Mouse (Mus musculus) stomach, embryonic 16.5 days (tissue): Measurements from ENCODE around the gene Hps6. TPM values are rescaled to one million over a fixed set of nuclear protein-coding genes. Genes with fewer than 3 reads are reported as not detected.

Experiments used
- ATAC-seq: fragments of 200-750 bp; cut with Nextera tagmentation; 2 replicates; pipeline ENCODE4 v1.8.0; 2017; ENCODE audit warnings: moderate number of reproducible peaks, moderate TSS enrichment; ENCODE audit not compliant: insufficient read depth, low FRiP score
- H3K27ac ChIP-seq: fragments of 300-500 bp; sonication (generic); 2 replicates; pipeline ENCODE4 v1.5.1; 2014; ENCODE audit warnings: low read length
- H3K27me3 ChIP-seq: fragments of 300-500 bp; sonication (generic); 2 replicates; pipeline ENCODE4 v1.6.1; 2014; ENCODE audit warnings: low read length, control low read depth, mixed read lengths; ENCODE audit not compliant: control insufficient read depth, insufficient read depth
- H3K36me3 ChIP-seq: fragments of 300-500 bp; sonication (generic); 2 replicates; pipeline ENCODE4 v1.6.1; 2014; ENCODE audit warnings: low read length; ENCODE audit not compliant: control insufficient read depth, insufficient read depth
- H3K4me1 ChIP-seq: fragments of 300-500 bp; sonication (generic); 2 replicates; pipeline ENCODE4 v1.6.1; 2014; ENCODE audit warnings: low read length, control low read depth, mixed read lengths; ENCODE audit not compliant: control insufficient read depth, insufficient read depth
- H3K4me2 ChIP-seq: fragments of 300-500 bp; sonication (generic); 2 replicates; pipeline ENCODE4 v1.6.1; 2014; ENCODE audit warnings: low read depth, low read length, mixed read lengths
- H3K4me3 ChIP-seq: fragments of 300-500 bp; sonication (generic); replicated peaks from 2 replicates; pipeline ENCODE4 v1.5.1; 2014; ENCODE audit warnings: mild to moderate bottlenecking, low read length
- H3K9ac ChIP-seq: fragments of 300-500 bp; sonication (generic); 2 replicates; pipeline ENCODE4 v1.6.1; 2014; ENCODE audit warnings: low read length
- H3K9me3 ChIP-seq: fragments of 300-500 bp; sonication (generic); replicated peaks from 2 replicates; pipeline ENCODE4 v1.6.1; 2016; ENCODE audit warnings: low read length, control low read depth; ENCODE audit not compliant: control insufficient read depth
- WGBS: fragments of 180-500 bp; shearing (Covaris S2); extraction: QIAGEN DNeasy Blood & Tissue Kit; methylation state at CpG from one replicate; pipeline ENCODE4 v1.1.7; 2014; 5-methylcytosine and 5-hydroxymethylcytosine counted together
- polyA plus RNA-seq: library from polyadenylated mRNA; unstranded; fragments of >200 nt; fragmentation: Nextera tagmentation; extraction: Ambion mirVana; gene quantifications from 2 replicates; pipeline ENCODE4 v1.2.1, GENCODE M21; 2015

The Hps6 gene
- polyA plus RNA-seq, 1 experiment from 2014 or later: 8.5 TPM

- no peak for ATAC-seq
- no peak overlapping the region for H3K4me2 ChIP-seq
- no peak overlapping the region for H3K9ac ChIP-seq
- H3K9me3 ChIP-seq: no peaks in the 10 kb centered on the region
- no peak overlapping the region for H3K4me3 ChIP-seq
- peaks cover 34% of the 10 kb centered on the region for H3K36me3 ChIP-seq
- WGBS: 84% methylated on average over 13 of the region's 13 CpGs
- H3K27me3 ChIP-seq: no peaks in the 10 kb centered on the region
- H3K4me1 ChIP-seq: peaks cover 29% of the 10 kb centered on the region
- H3K27ac ChIP-seq: no peak overlapping the region
Observed at GRCm38 (mm10) chr19:46035971-46036370, 32.7 kb downstream of the Hps6 start.

- H3K4me1 ChIP-seq: peaks cover 36% of the 10 kb centered on the region
- H3K27me3 ChIP-seq: no peaks in the 10 kb centered on the region
- H3K36me3 ChIP-seq: peaks cover 31% of the 10 kb centered on the region
- H3K4me2 ChIP-seq: peak overlapping the region; percentile 92
- H3K4me3 ChIP-seq: peak overlapping the region; percentile 75
- peak overlapping the region; percentile 95 for H3K9ac ChIP-seq
- ATAC-seq: no peak
- WGBS: 63% methylated on average over 13 of the region's 13 CpGs
- H3K9me3 ChIP-seq: no peaks in the 10 kb centered on the region
- H3K27ac ChIP-seq: peak overlapping the region; percentile 89
Observed at GRCm38 (mm10) chr19:46036477-46037242, 33.4 kb downstream of the Hps6 start.

- peak; percentile 17 for ATAC-seq
- Histone ChIP-seq H3K9me3 (no peaks in the 10 kb centered on the region), H3K36me3 (peaks cover 27% of the 10 kb centered on the region), H3K27me3 (no peaks in the 10 kb centered on the region), H3K4me2 (peak overlapping the region; percentile 92), H3K4me1 (peaks cover 44% of the 10 kb centered on the region), H3K27ac (peak overlapping the region; percentile 89), H3K9ac (peak overlapping the region; percentile 95), H3K4me3 (peak overlapping the region; percentile 75)
- WGBS: 4% methylated on average over 6 of the region's 6 CpGs
Observed at GRCm38 (mm10) chr19:46037243-46037924, 34.1 kb downstream of the Hps6 start.

- Histone ChIP-seq H3K27ac (peak overlapping the region; percentile 89), H3K4me2 (peak overlapping the region; percentile 92), H3K9ac (peak overlapping the region; percentile 95), H3K4me3 (peak overlapping the region; percentile 75), H3K4me1 (peaks cover 52% of the 10 kb centered on the region), H3K27me3 (no peaks in the 10 kb centered on the region), H3K9me3 (no peaks in the 10 kb centered on the region), H3K36me3 (peaks cover 21% of the 10 kb centered on the region)
- no peak for ATAC-seq
- 3% methylated on average over 13 of the region's 13 CpGs for WGBS
Observed at GRCm38 (mm10) chr19:46037925-46038850, 34.9 kb downstream of the Hps6 start.

- 2% methylated on average over 14 of the region's 17 CpGs for WGBS
- H3K9ac ChIP-seq: peak overlapping the region; percentile 95
- peaks cover 58% of the 10 kb centered on the region for H3K4me1 ChIP-seq
- H3K9me3 ChIP-seq: no peaks in the 10 kb centered on the region
- peak overlapping the region; percentile 92 for H3K4me2 ChIP-seq
- ATAC-seq: no peak
- peak overlapping the region; percentile 89 for H3K27ac ChIP-seq
- peaks cover 14% of the 10 kb centered on the region for H3K36me3 ChIP-seq
- peak overlapping the region; percentile 75 for H3K4me3 ChIP-seq
- H3K27me3 ChIP-seq: no peaks in the 10 kb centered on the region
Observed at GRCm38 (mm10) chr19:46038851-46039260, 35.5 kb downstream of the Hps6 start.

- ATAC-seq: peak; percentile 85
- peaks cover 8% of the 10 kb centered on the region for H3K36me3 ChIP-seq
- peak overlapping the region; percentile 92 for H3K4me2 ChIP-seq
- under 1% methylated on average over 26 of the region's 30 CpGs for WGBS
- no peaks in the 10 kb centered on the region for H3K27me3 ChIP-seq
- peak overlapping the region; percentile 95 for H3K9ac ChIP-seq
- H3K4me3 ChIP-seq: peak overlapping the region; percentile 75
- H3K4me1 ChIP-seq: peaks cover 62% of the 10 kb centered on the region
- H3K9me3 ChIP-seq: no peaks in the 10 kb centered on the region
- peak overlapping the region; percentile 89 for H3K27ac ChIP-seq
Observed at GRCm38 (mm10) chr19:46039478-46039877, 36.2 kb downstream of the Hps6 start.

GRCm38 (mm10) chr19:46040149-46040902 is 37.0 kb downstream of the Hps6 start:
- Histone ChIP-seq H3K36me3 (no peaks in the 10 kb centered on the region), H3K9ac (peak overlapping the region; percentile 95), H3K27me3 (no peaks in the 10 kb centered on the region), H3K4me3 (peak overlapping the region; percentile 75), H3K4me1 (peaks cover 62% of the 10 kb centered on the region), H3K27ac (peak overlapping the region; percentile 89), H3K9me3 (no peaks in the 10 kb centered on the region), H3K4me2 (peak overlapping the region; percentile 64)
- no peak for ATAC-seq
- 27% methylated on average over 14 of the region's 14 CpGs for WGBS

- WGBS: 16% methylated on average over 7 of the region's 7 CpGs
- peak overlapping the region; percentile 97 for H3K4me3 ChIP-seq
Observed at GRCm38 (mm10) chr19:46041299-46041932, 38.1 kb downstream of the Hps6 start.

More at GRCm38 (mm10) chr19:46041299-46041932, 38.1 kb downstream of the Hps6 start:
- Histone ChIP-seq H3K27me3 (no peaks in the 10 kb centered on the region), H3K9ac (peak overlapping the region; percentile 98), H3K9me3 (no peaks in the 10 kb centered on the region), H3K27ac (peak overlapping the region; percentile 99), H3K36me3 (no peaks in the 10 kb centered on the region), H3K4me1 (peaks cover 69% of the 10 kb centered on the region), H3K4me2 (peak overlapping the region; percentile 94)
- no peak for ATAC-seq
